Mouse (Mus musculus) left cerebral cortex, adult 18-20 months (tissue): Measurements from ENCODE around the gene Mettl1. TPM values are rescaled to one million over a fixed set of nuclear protein-coding genes. Genes with fewer than 3 reads are reported as not detected.
"Not testable (repeated sequence)": the region's sequence is repeated elsewhere in the genome, so short reads cannot be mapped to it uniquely, and the experiment has no call there.

Source experiments
- DNase-seq, 2 experiments: peaks; one replicate each; pipeline ENCODE4 v3.0.0; 2021 to 2022; ENCODE audit warnings: low spot score in 2 of 2, mixed read lengths in 1 of 2
- total RNA-seq, 2 experiments: library from RNA; stranded (reverse); gene quantifications; 2 replicates each; pipeline ENCODE4 v1.2.3; 2021

Mettl1 gene
- total RNA-seq, 2 experiments from 2014 or later = 9.4 to 10.0 TPM

DNA sequence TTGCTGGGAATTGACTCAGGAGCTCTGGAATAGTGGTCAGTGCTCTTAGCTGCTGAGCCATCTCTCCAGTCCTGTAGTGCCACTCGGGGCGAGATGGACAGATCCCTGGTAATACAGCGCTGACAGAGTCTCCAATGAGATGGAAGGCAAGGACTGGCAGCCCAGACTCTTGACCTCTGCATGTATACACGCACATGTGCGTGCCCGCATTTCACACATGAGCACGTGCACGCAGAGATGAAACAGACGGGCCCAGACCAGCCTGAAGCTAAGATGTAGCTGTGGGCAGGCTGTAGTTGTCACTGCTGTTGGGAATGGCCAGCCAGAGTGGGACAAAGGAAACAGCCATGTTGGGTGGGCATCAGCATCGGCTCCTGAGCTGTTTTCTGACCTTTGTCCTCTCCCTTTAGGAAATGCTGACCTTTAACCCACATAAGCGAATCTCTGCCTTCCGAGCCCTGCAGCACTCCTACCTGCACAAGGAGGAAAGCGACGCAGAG, 25.4 kb downstream of the Mettl1 start:
- no peak for DNase-seq

DNA sequence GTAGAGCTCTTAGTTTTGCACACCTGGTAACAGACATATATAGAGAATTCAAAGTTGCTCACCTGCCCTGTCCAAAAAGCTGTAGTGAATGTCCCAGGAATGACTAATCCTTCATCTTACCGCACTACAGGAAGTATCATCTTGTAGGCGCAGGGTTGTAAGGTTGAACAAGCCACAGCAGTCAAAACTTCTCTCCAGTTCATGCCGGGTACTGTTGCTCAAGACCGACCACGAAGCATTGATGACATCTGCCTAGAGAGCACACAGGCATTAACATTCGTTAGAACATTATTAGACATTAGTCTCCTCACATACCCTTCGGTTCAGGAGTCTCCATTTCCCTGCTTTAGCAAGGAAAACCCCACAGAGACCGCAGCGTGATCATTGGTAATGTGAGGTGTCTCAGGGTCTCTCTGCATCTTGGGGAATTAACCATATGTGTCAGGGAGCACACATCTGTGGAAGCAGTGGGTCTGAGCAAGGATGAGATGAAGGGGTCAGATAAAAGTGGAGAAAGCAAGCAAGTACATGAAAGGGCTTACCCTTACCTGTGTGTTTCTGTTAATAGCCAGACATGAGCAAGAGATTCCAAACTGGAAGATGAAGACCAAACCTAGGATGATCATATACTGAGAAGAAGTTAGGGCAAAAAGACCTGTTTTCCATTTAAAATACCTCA, 27.3 kb downstream of the Mettl1 start:
- DNase-seq = no peak

GRCm38 (mm10) chr10:127069281-127070189, 28.3 kb downstream of the Mettl1 start:
- no peak for DNase-seq

DNA sequence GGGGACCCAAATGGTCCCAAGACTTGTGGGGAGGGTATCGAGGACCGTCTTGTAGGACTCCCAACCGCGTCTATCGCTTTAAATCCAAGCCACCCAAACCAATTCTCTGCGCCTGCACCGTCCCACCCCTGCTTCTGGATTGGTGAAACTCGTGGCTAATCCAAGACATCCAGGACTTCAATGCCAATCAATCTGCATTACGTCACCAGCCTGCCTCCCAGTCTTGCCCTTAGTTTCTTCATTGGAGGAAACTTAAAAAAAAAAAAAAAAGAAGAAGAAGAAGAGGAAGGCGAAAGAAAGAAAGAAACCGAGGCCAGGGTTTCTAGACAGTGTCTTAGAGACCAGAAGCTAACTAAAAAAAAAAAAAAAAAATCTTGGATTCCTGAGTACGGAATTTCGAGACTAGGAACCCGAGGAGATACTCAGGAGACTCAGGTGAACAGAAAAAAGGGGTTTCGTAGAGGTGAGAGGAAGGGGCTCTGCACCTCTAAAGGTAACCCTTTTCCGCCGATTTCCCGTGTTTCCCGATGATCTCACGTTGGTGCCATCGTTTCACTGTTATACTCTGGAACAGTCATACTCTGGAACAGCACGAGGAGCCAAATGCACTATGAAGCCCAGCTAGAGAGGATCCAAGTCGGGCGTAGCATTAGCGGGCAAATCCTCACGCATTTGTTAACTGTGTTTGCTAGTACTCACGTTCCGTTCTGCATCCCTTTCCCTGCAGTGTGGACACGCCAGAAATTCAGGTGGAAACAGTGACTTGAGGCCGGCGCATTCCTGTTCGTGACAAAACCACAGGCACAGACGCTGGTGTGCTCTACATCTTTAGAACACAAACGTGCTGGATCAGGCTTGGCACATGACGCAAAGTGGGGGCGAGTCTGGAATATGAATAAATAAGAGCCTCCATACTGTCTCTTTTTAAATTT, 29.2 kb downstream of the Mettl1 start, which contains the start of gene Tspan31:
Gene Tspan31, minus strand, starts transcription at position 75 of the 932 bp plus-strand sequence.
- peak; percentile 89 to 92 for DNase-seq

DNA sequence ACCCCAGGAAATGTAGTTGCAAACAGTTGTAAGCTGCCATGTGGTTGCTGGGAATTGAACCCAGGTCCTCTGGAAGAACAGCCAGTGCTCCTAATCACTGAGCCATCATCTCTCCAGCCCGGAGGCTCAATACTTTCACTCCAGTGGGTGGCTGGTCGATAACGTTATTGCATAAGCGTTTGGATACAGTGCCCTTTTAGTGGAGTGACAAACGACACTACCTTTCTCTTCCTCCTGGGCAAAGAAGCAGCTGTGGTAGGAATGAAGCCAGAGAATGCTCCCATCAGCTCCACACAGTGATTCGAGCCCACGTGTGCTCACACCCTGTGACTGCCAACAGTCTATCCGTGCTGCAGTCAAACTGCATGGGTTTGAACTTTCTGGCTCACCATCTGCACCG, 30.0 kb downstream of the Mettl1 start:
- no peak for DNase-seq

- not testable (repeated sequence) for DNase-seq
Measured at GRCm38 (mm10) chr10:127072270-127072669, 31.1 kb downstream of the Mettl1 start.

DNA sequence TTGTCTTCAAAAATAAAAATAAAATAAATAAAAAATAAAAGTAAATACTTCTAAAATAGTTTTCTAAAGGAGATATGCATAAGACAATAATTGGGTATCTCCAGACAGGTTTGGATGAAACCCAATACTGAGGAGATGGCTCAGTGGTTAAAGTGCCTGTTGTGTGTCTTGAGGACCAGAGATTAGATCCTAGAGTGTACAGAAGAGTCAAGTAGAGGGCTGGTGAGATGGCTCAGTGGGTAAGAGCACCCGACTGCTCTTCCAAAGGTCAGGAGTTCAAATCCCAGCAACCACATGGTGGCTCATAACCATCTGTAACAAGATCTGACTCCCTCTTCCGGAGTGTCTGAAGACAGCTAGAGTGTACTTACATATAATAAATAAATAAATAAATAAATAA, 31.8 kb downstream of the Mettl1 start:
- not testable (repeated sequence) for DNase-seq

DNA sequence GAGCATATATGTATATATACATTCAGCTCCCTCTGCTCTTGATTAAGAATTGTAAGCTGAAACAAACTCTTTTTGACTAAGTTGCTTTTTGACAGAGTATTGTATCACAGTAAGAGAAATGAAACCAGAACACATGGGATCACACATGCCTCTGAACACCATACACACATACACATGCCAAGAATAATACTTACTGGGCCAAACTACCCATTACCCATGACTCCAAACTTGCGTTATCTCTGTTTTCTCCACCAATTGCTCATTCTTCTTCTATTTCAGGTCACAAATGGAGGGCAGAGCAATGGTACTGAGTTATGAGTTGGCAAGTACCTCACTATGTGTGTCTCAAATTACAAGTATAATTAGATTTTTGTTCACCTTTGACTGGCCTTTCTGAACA, 32.8 kb downstream of the Mettl1 start:
- no peak for DNase-seq

GRCm38 (mm10) chr10:127075080-127075479, 33.9 kb downstream of the Mettl1 start, which contains the start of gene Agap2:
TSS of gene Agap2 (plus strand) at chr10:127075284.
- DNase-seq = no peak

DNA sequence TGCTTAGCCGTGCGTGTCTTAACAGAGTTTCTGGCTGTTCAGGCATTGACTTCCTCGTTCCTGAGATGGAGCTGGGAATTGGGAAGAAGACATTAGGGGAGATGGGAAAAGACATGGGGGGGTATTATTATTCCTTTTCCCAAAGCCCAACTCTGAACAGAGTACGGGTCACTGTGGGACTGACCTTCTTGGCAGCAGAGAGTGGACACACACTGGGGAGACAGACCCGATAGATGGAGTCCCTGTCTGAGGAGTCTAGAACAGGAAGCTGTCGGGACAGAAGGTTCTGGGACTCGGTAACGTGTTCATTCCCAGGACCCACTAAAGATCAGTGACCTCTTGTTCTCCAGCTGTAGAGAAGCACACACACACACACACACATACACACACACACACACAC, 34.4 kb downstream of the Mettl1 start:
- DNase-seq = no peak

DNA sequence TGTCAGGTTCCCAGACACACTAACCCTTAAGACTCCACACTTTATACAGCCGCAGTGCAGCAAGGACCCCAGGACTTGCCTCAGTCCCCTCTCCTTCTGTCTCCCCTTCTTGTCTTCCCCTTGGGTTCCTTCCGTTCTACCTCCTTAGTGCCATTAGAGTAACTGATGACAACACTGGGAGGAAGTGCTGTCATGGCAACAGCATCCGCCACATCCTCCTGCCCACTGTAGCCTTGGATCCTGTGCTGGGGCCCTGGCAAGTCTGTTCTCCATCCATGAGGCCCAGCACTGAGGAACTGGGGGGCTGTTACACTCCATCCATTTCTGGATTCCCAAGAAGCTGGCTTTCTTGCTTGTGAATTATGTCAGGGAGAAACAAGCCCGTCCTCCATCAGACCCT, 34.9 kb downstream of the Mettl1 start:
- peak in 1 of 2 experiments; percentile 40 for DNase-seq

DNA sequence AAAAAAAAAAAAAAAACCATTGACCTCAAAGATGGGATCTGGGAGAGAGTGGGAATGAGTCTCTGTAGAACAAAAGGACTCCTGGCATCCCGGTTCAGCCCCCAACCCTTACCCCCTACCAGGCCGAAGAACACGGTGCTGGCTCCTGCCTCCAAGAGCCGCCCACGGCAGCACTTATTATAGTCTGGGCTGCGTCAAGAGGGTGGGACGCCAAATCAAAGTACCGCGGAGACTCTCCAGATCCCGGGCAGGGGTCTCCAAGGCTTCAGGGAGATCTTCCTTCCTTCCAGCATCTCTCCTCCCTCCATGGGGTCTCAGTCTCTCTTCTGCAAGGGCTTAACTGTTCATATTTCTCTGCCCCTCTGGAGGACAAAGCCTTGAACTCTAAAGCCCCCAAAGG, 36.3 kb downstream of the Mettl1 start:
- peak in 1 of 2 experiments; percentile 52 for DNase-seq

GRCm38 (mm10) chr10:127078001-127078676, 36.9 kb downstream of the Mettl1 start:
- peak in 1 of 2 experiments; percentile 59 for DNase-seq

GRCm38 (mm10) chr10:127078677-127079575, 37.7 kb downstream of the Mettl1 start:
- peak in 1 of 2 experiments; percentile 84 for DNase-seq

- peak in 1 of 2 experiments; percentile 39 for DNase-seq
Measured at GRCm38 (mm10) chr10:127079665-127080391, 38.6 kb downstream of the Mettl1 start.

DNA sequence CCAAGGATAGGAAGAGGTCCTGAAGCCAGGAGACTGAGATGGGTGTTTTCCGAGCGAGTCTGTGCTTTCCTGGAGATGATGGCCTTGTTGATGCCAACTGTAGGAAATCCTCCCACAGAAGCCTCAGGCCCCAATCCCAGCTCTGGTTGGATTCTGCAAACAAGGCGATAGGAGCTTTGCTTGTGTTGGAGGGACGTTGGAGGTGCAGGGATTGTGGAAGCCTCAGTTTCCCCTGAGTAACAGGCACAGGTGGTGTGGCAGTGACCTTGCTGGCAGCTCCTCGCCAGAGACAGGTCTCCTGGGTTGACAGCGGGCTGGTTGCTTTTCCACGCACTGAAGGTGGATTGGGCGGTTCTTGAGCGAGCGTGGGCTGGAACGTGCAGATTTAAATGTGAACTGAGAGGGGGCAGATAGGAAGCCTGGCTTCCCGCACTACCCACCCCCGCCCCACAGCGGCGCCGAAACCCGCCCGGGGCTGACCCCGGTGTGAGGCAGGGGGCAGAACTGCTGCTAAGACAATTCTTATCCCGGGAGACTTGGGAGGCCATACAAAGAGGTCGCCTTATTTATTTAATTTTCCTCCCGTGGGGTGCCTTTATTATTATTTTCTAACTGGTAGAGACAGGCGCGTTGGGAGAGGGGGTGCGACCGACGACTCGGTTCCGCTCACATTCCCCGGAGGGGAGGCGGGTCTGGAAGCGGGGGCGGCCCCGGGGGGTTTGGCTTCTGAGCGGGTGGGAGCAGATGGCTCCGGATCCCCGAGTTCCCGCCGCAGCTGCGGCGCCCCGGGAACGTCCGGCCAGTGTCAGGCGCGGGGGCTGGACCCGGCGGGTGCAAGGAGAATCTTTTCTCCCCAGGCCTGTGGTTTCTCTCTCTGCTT, 39.9 kb downstream of the Mettl1 start:
- DNase-seq = peak in 1 of 2 experiments; percentile 60

GRCm38 (mm10) chr10:127081996-127082620, 40.9 kb downstream of the Mettl1 start:
- DNase-seq = peak in 1 of 2 experiments; percentile 36
